Mouse (Mus musculus): ENCODE measurements around the gene Sim2. TPM values are rescaled to one million over a fixed set of nuclear protein-coding genes. Genes with fewer than 3 reads are reported as not detected.

Sim2 gene
- polyA plus RNA-seq, 1 experiment from 2014 or later = 0.39 TPM

DNA sequence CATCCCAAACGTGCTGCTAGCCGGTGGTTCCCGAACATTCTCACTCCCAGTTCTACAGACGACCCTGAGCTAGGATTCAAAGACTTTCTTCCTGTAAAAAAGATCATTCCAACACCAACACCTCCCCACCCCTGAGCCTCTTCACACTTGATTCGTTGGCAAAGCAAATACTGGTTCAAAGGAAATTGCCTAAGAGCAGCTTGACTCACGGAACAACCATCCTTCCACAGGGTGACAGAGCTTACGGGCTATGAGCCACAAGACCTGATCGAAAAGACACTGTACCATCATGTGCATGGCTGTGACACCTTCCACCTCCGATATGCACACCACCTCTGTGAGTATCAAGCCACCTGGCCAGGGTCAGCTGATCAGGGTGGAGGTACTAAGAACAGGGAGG lies 30.0 kb downstream of the Sim2 start:
- H3K36me3 ChIP-seq (ENCODE audit: control insufficient read depth, insufficient read depth, low read length) = no peaks in the 10 kb centered on the region
- WGBS = 73% methylated on average over 9 of the region's 9 CpGs
- no peaks in the 10 kb centered on the region; the same call in 1 of the 2 replicates for H3K27me3 ChIP-seq (ENCODE audit: control insufficient read depth, insufficient read depth, low read length)
- H3K9ac ChIP-seq (ENCODE audit: low read depth, low read length) = no peak overlapping the region
- no peak overlapping the region for H3K27ac ChIP-seq (ENCODE audit: low read depth, low read length)
- no peak for ATAC-seq (ENCODE audit: low FRiP score)
- no peaks in the 10 kb centered on the region for H3K4me1 ChIP-seq (replicated peaks; ENCODE audit: control insufficient read depth, insufficient read depth, low read length)
- no peak overlapping the region for H3K4me3 ChIP-seq (ENCODE audit: low read depth, low read length)
- H3K9me3 ChIP-seq (ENCODE audit: control insufficient read depth, low read length) = no peaks in the 10 kb centered on the region
- no peak for DNase-seq (ENCODE audit: low spot score)
- H3K4me2 ChIP-seq (replicated peaks; ENCODE audit: low read depth, low read length) = no peak overlapping the region

DNA sequence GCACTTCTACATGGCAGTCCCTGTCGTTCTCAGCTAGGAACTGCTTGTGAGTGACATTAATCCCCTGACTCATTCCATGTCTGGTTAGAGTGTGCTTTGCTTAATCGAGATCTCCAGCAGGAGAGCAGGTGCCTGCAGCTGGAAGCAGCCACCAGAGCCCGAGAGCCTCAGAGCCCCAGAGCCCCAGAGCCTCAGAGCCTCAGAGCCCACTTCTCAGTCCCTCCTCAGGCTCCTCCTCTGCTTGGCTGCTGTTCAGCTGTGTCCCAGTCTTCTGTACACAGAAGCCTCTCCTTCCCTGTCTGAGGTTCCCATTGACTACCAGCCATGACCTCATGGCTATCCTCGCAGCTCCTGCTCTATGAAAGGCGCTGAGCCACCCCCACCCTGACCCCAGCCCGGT lies 32.6 kb downstream of the Sim2 start:
- Histone ChIP-seq H3K4me2 (replicated peaks; ENCODE audit: low read depth, low read length) (no peak overlapping the region), H3K27me3 (ENCODE audit: control insufficient read depth, insufficient read depth, low read length) (peaks cover 4% of the 10 kb centered on the region), H3K36me3 (ENCODE audit: control insufficient read depth, insufficient read depth, low read length) (no peaks in the 10 kb centered on the region), H3K9me3 (ENCODE audit: control insufficient read depth, low read length) (no peaks in the 10 kb centered on the region), H3K27ac (ENCODE audit: low read depth, low read length) (no peak overlapping the region), H3K4me3 (ENCODE audit: low read depth, low read length) (no peak overlapping the region), H3K9ac (ENCODE audit: low read depth, low read length) (no peak overlapping the region), H3K4me1 (replicated peaks; ENCODE audit: control insufficient read depth, insufficient read depth, low read length) (no peaks in the 10 kb centered on the region)
- 72% methylated on average over 6 of the region's 6 CpGs for WGBS
- ATAC-seq (ENCODE audit: low FRiP score) (no peak), DNase-seq (ENCODE audit: low spot score) (no peak)

DNA sequence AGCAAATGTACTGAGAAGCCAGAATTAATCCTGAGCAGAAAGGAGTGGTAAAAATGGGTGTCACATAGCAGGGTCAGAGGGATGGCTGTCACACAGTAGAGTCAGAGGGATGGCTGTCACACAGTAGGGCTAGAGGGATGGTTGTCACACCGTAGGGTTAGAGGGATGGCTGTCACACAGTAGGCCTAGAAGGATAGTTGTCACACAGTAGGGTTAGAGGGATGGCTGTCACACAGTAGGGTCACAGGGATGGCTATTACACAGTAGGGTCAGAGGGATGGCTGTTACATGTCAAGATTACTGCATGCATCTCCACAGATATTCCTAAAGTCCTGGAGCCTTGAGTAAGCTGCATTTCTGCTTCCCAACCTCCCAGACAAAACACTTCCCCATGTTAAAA lies 33.7 kb downstream of the Sim2 start:
- H3K4me2 ChIP-seq (replicated peaks; ENCODE audit: low read depth, low read length) = no peak overlapping the region
- H3K27me3 ChIP-seq (ENCODE audit: control insufficient read depth, insufficient read depth, low read length) = peaks cover 8% of the 10 kb centered on the region
- no peak for ATAC-seq (ENCODE audit: low FRiP score)
- H3K27ac ChIP-seq (ENCODE audit: low read depth, low read length) = no peak overlapping the region
- no peaks in the 10 kb centered on the region for H3K4me1 ChIP-seq (replicated peaks; ENCODE audit: control insufficient read depth, insufficient read depth, low read length)
- no peak overlapping the region for H3K9ac ChIP-seq (ENCODE audit: low read depth, low read length)
- no peaks in the 10 kb centered on the region for H3K9me3 ChIP-seq (ENCODE audit: control insufficient read depth, low read length)
- no peaks in the 10 kb centered on the region for H3K36me3 ChIP-seq (ENCODE audit: control insufficient read depth, insufficient read depth, low read length)
- 94% methylated on average over 1 of the region's 1 CpGs for WGBS
- no peak overlapping the region for H3K4me3 ChIP-seq (ENCODE audit: low read depth, low read length)
- DNase-seq (ENCODE audit: low spot score) = no peak

DNA sequence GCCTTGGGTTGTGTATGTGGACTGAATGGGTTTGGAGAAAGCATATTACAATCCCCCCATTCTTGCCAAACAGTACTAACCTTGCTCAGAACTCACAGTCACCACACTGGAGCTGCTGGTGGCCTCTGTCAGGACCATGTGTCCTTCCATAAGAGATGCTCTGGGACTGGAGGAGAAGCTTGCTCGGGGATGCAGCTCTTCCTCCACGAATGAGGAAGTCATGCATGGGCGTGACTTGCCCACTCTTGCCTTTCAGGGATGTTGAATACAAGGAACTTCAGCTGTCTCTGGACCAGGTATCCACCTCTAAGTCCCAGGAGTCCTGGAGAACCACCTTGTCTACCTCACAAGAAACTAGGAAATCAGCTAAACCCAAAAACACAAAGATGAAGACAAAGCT lies 37.6 kb downstream of the Sim2 start:
- Histone ChIP-seq H3K36me3 (ENCODE audit: control insufficient read depth, insufficient read depth, low read length) (no peaks in the 10 kb centered on the region), H3K9ac (ENCODE audit: low read depth, low read length) (no peak overlapping the region), H3K4me3 (ENCODE audit: low read depth, low read length) (no peak overlapping the region), H3K9me3 (ENCODE audit: control insufficient read depth, low read length) (no peaks in the 10 kb centered on the region), H3K27me3 (ENCODE audit: control insufficient read depth, insufficient read depth, low read length) (peaks cover 40% of the 10 kb centered on the region), H3K4me1 (replicated peaks; ENCODE audit: control insufficient read depth, insufficient read depth, low read length) (peaks cover 5% of the 10 kb centered on the region), H3K27ac (ENCODE audit: low read depth, low read length) (no peak overlapping the region), H3K4me2 (replicated peaks; ENCODE audit: low read depth, low read length) (no peak overlapping the region)
- WGBS = 91% methylated on average over 3 of the region's 3 CpGs
- no peak for ATAC-seq (ENCODE audit: low FRiP score)
- DNase-seq (ENCODE audit: low spot score) = no peak

DNA sequence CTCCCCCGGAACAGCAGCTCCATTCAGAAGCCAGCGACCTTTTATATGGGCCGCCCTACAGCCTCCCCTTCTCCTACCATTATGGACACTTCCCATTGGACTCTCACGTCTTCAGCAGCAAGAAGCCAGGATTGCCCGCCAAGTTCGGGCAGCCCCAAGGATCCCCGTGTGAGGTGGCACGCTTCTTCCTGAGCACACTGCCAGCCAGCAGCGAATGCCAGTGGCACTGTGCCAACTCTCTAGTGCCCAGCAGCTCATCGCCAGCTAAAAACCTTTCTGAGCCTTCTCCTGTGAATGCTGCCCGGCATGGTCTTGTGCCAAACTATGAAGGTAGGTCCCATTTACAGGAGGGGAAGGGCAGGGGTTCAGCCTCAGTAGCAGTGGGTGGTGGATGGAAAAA lies 38.5 kb downstream of the Sim2 start:
- H3K36me3 ChIP-seq (ENCODE audit: control insufficient read depth, insufficient read depth, low read length) = no peaks in the 10 kb centered on the region
- no peak overlapping the region for H3K4me2 ChIP-seq (replicated peaks; ENCODE audit: low read depth, low read length)
- no peak overlapping the region for H3K27ac ChIP-seq (ENCODE audit: low read depth, low read length)
- no peak overlapping the region for H3K9ac ChIP-seq (ENCODE audit: low read depth, low read length)
- peaks cover 5% of the 10 kb centered on the region for H3K4me1 ChIP-seq (replicated peaks; ENCODE audit: control insufficient read depth, insufficient read depth, low read length)
- no peak for DNase-seq (ENCODE audit: low spot score)
- peaks cover 40% of the 10 kb centered on the region for H3K27me3 ChIP-seq (ENCODE audit: control insufficient read depth, insufficient read depth, low read length)
- ATAC-seq (ENCODE audit: low FRiP score) = no peak
- WGBS = 87% methylated on average over 11 of the region's 11 CpGs
- no peak overlapping the region for H3K4me3 ChIP-seq (ENCODE audit: low read depth, low read length)
- H3K9me3 ChIP-seq (ENCODE audit: control insufficient read depth, low read length) = no peaks in the 10 kb centered on the region

DNA sequence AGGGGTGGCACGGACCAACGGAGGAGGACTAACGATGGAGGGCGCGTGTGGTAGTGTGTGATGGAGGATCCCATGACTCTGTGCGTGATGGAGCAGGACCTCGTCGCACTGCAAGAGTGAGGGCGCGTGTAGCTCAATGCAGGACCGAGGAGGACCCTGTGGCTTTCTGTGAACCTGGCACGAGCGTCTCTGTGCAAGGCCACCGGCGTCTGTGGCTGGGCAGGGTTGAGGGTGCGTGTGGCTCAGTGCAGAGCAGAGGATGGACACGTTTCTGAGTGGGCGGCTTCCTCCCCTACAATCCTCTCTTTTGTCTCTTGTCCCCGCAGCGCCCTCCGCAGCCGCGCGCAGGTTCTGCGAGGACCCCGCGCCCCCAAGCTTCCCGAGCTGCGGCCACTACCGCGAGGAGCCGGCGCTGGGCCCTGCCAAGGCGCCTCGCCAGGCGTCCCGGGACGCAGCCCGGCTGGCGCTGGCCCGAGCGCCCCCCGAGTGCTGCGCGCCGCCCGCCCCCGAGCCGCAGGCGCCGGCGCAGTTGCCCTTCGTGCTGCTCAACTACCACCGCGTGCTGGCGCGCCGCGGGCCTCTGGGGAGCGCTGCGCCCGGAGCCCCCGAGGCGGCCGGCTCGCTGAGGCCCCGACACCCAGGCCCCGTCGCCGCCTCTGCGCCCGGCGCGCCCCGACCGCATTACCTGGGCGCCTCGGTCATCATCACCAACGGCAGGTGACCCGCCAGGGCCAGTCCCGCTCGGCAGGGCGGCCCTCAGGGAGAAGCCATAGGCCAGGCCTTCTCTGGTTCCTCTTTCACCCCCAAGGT lies 40.6 kb downstream of the Sim2 start:
- peak overlapping the region; percentile 45 for H3K4me3 ChIP-seq (ENCODE audit: low read depth, low read length)
- ATAC-seq (ENCODE audit: low FRiP score) = peak; percentile 77
- peak overlapping the region; percentile 62 for H3K9ac ChIP-seq (ENCODE audit: low read depth, low read length)
- no peak overlapping the region for H3K27ac ChIP-seq (ENCODE audit: low read depth, low read length)
- peaks cover 40% of the 10 kb centered on the region for H3K27me3 ChIP-seq (ENCODE audit: control insufficient read depth, insufficient read depth, low read length)
- no peaks in the 10 kb centered on the region for H3K36me3 ChIP-seq (ENCODE audit: control insufficient read depth, insufficient read depth, low read length)
- H3K4me1 ChIP-seq (replicated peaks; ENCODE audit: control insufficient read depth, insufficient read depth, low read length) = peaks cover 5% of the 10 kb centered on the region
- peak overlapping the region; percentile 97 for H3K4me2 ChIP-seq (replicated peaks; ENCODE audit: low read depth, low read length)
- DNase-seq (ENCODE audit: low spot score) = peak; percentile 61
- H3K9me3 ChIP-seq (ENCODE audit: control insufficient read depth, low read length) = no peaks in the 10 kb centered on the region
- WGBS = under 1% methylated on average over 66 of the region's 83 CpGs

DNA sequence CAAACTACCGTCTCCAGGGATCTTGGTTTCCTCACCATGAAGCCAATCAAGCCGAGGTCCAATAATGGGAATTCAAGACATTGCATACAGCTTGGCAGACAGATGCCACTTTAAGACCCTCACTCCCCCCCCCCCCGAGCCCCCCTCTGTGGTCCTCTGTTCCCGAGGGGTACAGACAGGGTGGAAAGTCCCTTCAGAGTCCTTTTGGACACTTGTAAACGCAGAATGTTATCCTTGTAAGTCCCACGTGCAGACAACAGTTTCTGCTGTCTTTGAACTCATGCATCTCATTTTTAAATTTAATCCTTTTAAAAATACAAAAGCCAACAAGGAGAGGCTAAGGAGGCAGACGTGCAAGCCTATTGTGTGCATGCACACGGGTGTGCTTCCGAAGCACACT lies 41.5 kb downstream of the Sim2 start:
- Histone ChIP-seq H3K9ac (ENCODE audit: low read depth, low read length) (no peak overlapping the region), H3K4me3 (ENCODE audit: low read depth, low read length) (no peak overlapping the region; the same call in 1 of the 2 replicates), H3K27ac (ENCODE audit: low read depth, low read length) (no peak overlapping the region), H3K36me3 (ENCODE audit: control insufficient read depth, insufficient read depth, low read length) (no peaks in the 10 kb centered on the region), H3K9me3 (ENCODE audit: control insufficient read depth, low read length) (no peaks in the 10 kb centered on the region), H3K4me1 (replicated peaks; ENCODE audit: control insufficient read depth, insufficient read depth, low read length) (peaks cover 5% of the 10 kb centered on the region), H3K4me2 (replicated peaks; ENCODE audit: low read depth, low read length) (no peak overlapping the region), H3K27me3 (ENCODE audit: control insufficient read depth, insufficient read depth, low read length) (peaks cover 40% of the 10 kb centered on the region)
- DNase-seq (ENCODE audit: low spot score) (no peak), ATAC-seq (ENCODE audit: low FRiP score) (no peak)
- WGBS = 34% methylated on average over 9 of the region's 9 CpGs

DNA sequence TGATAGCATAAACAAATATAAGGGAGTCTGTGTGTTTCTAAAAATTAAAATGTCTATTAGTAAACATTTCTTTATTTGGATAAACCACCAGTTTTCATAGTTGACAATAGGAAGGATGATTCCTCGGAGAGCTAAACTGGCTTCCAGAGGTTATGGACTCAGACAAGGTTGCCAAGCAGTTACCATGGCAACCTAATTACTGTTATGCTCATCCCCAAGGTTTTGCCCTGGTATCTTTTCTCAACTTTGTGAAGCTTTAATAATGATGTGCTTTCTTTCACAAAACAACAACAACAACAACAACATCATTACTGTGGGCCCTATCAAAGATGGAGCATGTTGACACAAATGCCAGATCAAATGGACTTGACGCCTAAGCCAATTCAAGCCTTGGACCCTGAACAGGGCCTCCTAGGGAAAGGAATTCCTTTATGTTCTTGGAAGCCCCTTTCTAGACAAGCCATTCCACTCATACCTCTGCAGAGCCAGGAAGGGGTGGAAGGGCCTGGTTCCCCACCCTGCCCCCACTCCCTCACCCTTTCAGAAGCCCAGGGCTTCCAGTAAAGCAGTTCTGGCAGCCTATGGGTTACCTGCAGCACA lies 43.6 kb downstream of the Sim2 start:
- Histone ChIP-seq H3K27me3 (ENCODE audit: control insufficient read depth, insufficient read depth, low read length) (peaks cover 32% of the 10 kb centered on the region), H3K9me3 (ENCODE audit: control insufficient read depth, low read length) (no peaks in the 10 kb centered on the region), H3K36me3 (ENCODE audit: control insufficient read depth, insufficient read depth, low read length) (no peaks in the 10 kb centered on the region), H3K4me2 (replicated peaks; ENCODE audit: low read depth, low read length) (no peak overlapping the region), H3K4me1 (replicated peaks; ENCODE audit: control insufficient read depth, insufficient read depth, low read length) (peaks cover 5% of the 10 kb centered on the region), H3K9ac (ENCODE audit: low read depth, low read length) (no peak overlapping the region), H3K27ac (ENCODE audit: low read depth, low read length) (no peak overlapping the region), H3K4me3 (ENCODE audit: low read depth, low read length) (no peak overlapping the region)
- 28% methylated on average over 2 of the region's 2 CpGs for WGBS
- peak; percentile 26 for DNase-seq (ENCODE audit: low spot score)
- no peak for ATAC-seq (ENCODE audit: low FRiP score)

DNA sequence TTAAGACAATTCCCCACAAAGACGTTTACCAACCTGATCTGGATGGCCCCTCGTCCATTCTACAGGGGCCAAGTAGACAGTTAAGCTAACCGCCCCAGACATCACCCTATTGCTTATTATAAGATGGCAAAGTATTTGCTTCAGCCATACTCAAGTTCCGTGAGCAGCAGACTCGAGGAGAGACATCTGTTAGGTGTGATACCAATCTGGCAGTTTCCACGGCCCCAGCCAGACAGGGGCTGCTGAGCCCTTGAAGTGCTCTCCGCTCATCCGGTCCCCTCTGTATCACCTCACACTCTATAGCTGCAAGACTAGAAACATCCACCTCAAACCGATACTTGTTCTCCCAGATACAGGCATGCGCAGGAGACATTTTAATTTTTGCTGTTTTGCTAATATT lies 49.5 kb downstream of the Sim2 start:
- Histone ChIP-seq H3K4me3 (ENCODE audit: low read depth, low read length) (no peak overlapping the region), H3K36me3 (ENCODE audit: control insufficient read depth, insufficient read depth, low read length) (no peaks in the 10 kb centered on the region), H3K9me3 (ENCODE audit: control insufficient read depth, low read length) (no peaks in the 10 kb centered on the region), H3K27me3 (ENCODE audit: control insufficient read depth, insufficient read depth, low read length) (no peaks in the 10 kb centered on the region), H3K4me1 (replicated peaks; ENCODE audit: control insufficient read depth, insufficient read depth, low read length) (no peaks in the 10 kb centered on the region), H3K4me2 (replicated peaks; ENCODE audit: low read depth, low read length) (no peak overlapping the region), H3K9ac (ENCODE audit: low read depth, low read length) (no peak overlapping the region), H3K27ac (ENCODE audit: low read depth, low read length) (no peak overlapping the region)
- WGBS = 86% methylated on average over 10 of the region's 10 CpGs
- no peak for ATAC-seq (ENCODE audit: low FRiP score)
- DNase-seq (ENCODE audit: low spot score) = no peak
